Mouse (Mus musculus) ZHBTc4 (cell line): ENCODE measurements at regions not wholly inside any gene's neighbourhood (a gene's known extent, or its start where the extent isn't known, plus 50 kb on each side); places are given as distances from the start of the nearest gene placed in this dataset.

ENCODE experiments used
- DNase-seq: peaks from one replicate; pipeline ENCODE4 v3.0.0-alpha.2; 2011; ENCODE audit warnings: low read depth, low spot score

GRCm38 (mm10) chr12:70752266-70752910, 72.9 kb upstream of the Frmd6 start:
- peak; percentile 69 for DNase-seq

- no peak for DNase-seq
Observed at GRCm38 (mm10) chr12:70752911-70753290, 72.4 kb upstream of the Frmd6 start.

- DNase-seq, result peak; percentile 42
Observed at GRCm38 (mm10) chr12:70753458-70753857, 71.9 kb upstream of the Frmd6 start.

- DNase-seq, result no peak
Observed at GRCm38 (mm10) chr12:70758080-70758479, 67.2 kb upstream of the Frmd6 start.

DNA sequence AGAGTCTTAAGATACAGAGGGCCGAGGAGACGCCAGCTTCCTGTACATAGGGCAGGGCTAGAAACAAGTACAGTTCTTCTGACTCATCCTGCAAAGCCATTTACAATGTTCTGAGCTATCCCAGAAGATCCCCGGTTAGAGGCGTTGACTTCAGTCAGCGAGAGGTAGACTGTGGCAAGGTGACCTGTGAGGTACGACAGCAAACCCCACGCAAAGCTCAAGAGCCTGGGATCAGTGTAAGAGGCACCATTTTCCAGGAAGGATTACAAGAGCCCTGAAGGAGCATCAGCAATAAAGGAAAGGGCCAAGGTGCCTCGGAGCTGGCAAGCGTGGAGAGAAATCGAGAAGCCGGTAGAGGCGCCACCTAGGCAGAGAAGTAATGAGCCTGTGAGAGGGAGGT, 61.8 kb upstream of the Frmd6 start:
- DNase-seq, result no peak

- no peak for DNase-seq
Observed at GRCm38 (mm10) chr12:70766319-70766718, 59.0 kb upstream of the Frmd6 start.

DNA sequence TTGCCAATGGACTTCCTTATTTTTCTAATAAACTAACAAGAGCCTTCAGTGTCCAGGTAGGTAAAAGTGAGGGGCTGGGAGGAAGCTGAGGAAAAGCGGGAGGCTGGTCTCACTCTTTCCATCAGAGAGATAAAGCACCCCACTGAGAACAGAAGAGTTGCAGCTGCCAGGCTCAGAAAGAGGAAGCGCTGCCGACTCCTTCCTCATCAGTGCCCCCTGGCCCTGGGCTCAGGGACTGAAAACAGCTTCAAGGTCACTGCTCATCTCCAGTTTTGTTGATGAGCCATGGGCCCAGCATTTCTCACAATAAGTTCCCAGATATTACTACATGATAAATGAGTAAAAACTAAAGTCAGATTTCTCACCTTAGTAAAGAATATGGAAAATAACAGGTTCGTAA, 57.4 kb upstream of the Frmd6 start:
- no peak for DNase-seq

GRCm38 (mm10) chr12:70768745-70769144, 56.6 kb upstream of the Frmd6 start:
- no peak for DNase-seq

GRCm38 (mm10) chr12:70769538-70770176, 55.7 kb upstream of the Frmd6 start:
- no peak for DNase-seq

- DNase-seq, result no peak
Observed at GRCm38 (mm10) chr12:70774006-70774405, 51.3 kb upstream of the Frmd6 start.

GRCm38 (mm10) chr12:70774816-70775591, 50.3 kb upstream of the Frmd6 start:
- peak; percentile 87 for DNase-seq
